Mouse (Mus musculus) right cerebral cortex, postnatal 36 days (tissue): ENCODE data around the gene Cldn19.

Experiments
- DNase-seq, 2 experiments: peaks; one replicate each; pipeline ENCODE4 v3.0.0; 2022; ENCODE audit warnings: low spot score in 2 of 2, mixed read lengths in 1 of 2

The Cldn19 gene

DNA sequence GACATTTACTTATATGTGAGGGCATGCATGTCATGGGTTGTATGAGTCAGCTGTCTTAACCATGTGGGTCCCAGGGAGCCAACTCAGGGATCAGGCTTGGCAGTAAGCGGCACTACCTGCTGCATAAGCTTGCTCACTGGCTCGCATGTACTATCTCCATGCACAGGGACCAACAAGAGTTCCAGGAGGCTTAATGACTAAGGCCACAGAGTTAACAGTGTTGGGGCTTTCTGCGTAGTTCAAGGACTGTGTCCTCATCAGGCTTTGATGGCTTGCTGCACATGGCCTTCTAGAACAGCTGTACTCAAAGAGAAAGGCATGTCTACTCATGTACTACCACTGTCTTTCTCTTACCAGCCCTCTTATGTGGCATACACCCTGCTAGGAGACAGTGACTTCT, 45.5 kb downstream of the Cldn19 start:
- DNase-seq: no peak

DNA sequence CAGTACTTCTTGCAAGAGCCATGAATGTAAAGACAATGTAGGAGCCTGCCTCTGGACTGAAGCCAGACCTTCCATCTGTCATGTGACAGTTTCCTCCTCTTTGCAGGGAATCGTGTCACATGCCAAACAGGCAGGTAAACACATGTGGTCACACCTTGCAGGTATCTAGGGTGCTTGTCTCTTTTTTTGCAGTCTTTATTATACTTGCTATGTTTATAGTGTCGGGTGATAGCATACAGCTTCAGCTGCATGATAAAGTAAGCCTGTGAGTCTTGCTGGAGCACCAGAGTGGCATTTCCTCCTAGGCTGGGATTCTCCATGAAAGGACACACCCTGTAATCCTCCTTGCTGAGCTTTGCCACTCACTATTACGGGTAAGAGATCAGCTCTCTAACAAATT, 46.6 kb downstream of the Cldn19 start:
- DNase-seq: no peak

DNA sequence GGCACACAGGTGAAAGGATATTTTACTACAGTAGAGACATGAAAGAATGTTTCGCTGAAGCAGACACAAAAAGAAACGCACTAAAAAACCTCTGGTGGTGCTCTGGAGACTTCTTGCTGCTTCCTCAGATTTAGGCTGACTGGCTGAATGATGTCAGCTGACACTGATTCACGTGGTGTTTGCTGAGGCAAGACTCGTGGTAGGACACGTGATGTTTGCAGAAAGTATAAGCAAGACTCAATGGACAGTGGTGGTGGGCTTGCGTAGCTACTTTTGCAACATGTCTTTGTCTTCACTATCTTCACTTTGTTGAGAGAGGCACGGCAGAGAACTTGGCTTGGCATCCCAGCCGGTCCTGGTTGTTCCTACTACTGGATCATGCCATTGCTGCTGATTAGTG, 48.1 kb downstream of the Cldn19 start:
- DNase-seq: no peak

DNA sequence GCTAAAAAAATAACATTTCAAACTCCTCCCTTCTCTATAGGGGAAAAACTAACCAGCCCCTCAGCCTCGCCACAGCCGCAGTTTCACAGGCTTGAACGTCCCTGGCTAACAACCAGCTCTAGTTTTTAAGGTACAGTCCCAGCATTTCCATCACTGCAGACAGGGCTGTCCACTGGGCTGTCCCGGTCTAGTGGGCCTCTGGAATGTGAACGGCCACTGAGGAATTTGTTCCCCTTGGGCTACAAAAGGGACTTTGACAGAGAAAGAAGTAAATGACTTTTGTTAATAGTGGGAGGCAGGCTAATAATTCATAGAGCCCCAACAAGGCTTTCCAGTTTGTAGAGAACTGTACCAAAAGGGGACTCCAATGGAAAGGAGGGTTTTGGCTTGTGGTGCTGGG, 50.2 kb downstream of the Cldn19 start:
- no peak for DNase-seq
